Mouse (Mus musculus): Measurements from ENCODE around the gene Zfp691. TPM values are rescaled to one million over a fixed set of nuclear protein-coding genes. Genes with fewer than 3 reads are reported as not detected.

The Zfp691 gene
- polyA plus RNA-seq, 2 experiments from 2014 or later = 3.5 to 4.8 TPM

GRCm38 (mm10) chr4:119120095-119120494 lies 53.9 kb downstream of the Zfp691 start:
- ATAC-seq = no peak

Other genes starting within 250 kb of the Zfp691 start
- not detected for gene Olfr1328, start 235.6 kb downstream of the Zfp691 start, polyA plus RNA-seq (2017; shearing (Covaris generic))
- not detected for gene Lao1, start 212.6 kb downstream of the Zfp691 start, polyA plus RNA-seq (2017; shearing (Covaris generic))
- 10 to 100 TPM; 33.8 to 49.9 TPM for gene Slc2a1, start 65.5 kb downstream of the Zfp691 start, polyA plus RNA-seq (2017; shearing (Covaris generic))
- gene Ermap, start 15.8 kb upstream of the Zfp691 start, polyA plus RNA-seq (2017; shearing (Covaris generic)) = not detected
- 10 to 100 TPM; 53.0 to 54.8 TPM for gene Svbp, start 21.1 kb upstream of the Zfp691 start, polyA plus RNA-seq (2017; shearing (Covaris generic))
- gene Tmem269, start 44.0 kb upstream of the Zfp691 start, polyA plus RNA-seq (2017; shearing (Covaris generic)) = not detected
- 1 to 10 TPM; 6.2 to 9.6 TPM for gene AU022252, start 58.5 kb upstream of the Zfp691 start, polyA plus RNA-seq (2017; shearing (Covaris generic))
- gene P3h1, start 58.7 kb upstream of the Zfp691 start, polyA plus RNA-seq (2017; shearing (Covaris generic)) = 1 to 10 TPM; 1.1 to 1.2 TPM
- gene Cldn19, start 81.2 kb upstream of the Zfp691 start, polyA plus RNA-seq (2017; shearing (Covaris generic)) = not detected
- 100 to 1,000 TPM; 152 to 163 TPM for gene Ybx1, start 120.4 kb upstream of the Zfp691 start, polyA plus RNA-seq (2017; shearing (Covaris generic))
- gene Ppih, start 146.4 kb upstream of the Zfp691 start, polyA plus RNA-seq (2017; shearing (Covaris generic)) = 10 to 100 TPM; 30.4 to 45.3 TPM
- 1 to 10 TPM; 7.2 to 8.0 TPM for gene Ccdc30, start 241.3 kb upstream of the Zfp691 start, polyA plus RNA-seq (2017; shearing (Covaris generic))
- 10 to 100 TPM; 54.7 to 60.9 TPM for gene Ppcs, start 248.2 kb upstream of the Zfp691 start, polyA plus RNA-seq (2017; shearing (Covaris generic))
- gene Zmynd12, start 248.6 kb upstream of the Zfp691 start, polyA plus RNA-seq (2017; shearing (Covaris generic)) = under 1 TPM in 1 of 2 experiments, not detected in 1; 0.43 TPM